Mouse (Mus musculus): ENCODE measurements around the gene Garnl3.

- no peak for TF ChIP-seq CTCF (IDR thresholded peaks at IDR 0.05; ENCODE audit: borderline replicate concordance, control insufficient read depth, extremely low read depth, insufficient read depth, low read length, poor library complexity)
- TF ChIP-seq POLR2A (IDR thresholded peaks at IDR 0.05; ENCODE audit: control insufficient read depth, extremely low read depth, insufficient read depth, low read length, poor library complexity): no peak
Measured at GRCm38 (mm10) chr2:33130526-33131483, 649 bp downstream of the Garnl3 start.

Data from thymus, adult 2 months (tissue).